Mouse (Mus musculus): Measurements from ENCODE around the gene Gm20547. TPM values are rescaled to one million over a fixed set of nuclear protein-coding genes. Genes with fewer than 3 reads are reported as not detected.

Gene Gm20547
- total and polyA plus RNA-seq, 3 experiments: 0.04 TPM; not detected in 2

Small RNA genes within 50 kb of the gene (microRNA-seq; reads per million reads assigned to microRNA genes)
- gene Mir6970 (0 to 2.1 reads per million in 2 experiments), gene Mir6971 (3.3 to 4.1 reads per million in 2 experiments), gene Mir6972 (0.41 to 0.66 reads per million in 2 experiments)

Other genes starting within 250 kb of the Gm20547 start
Only the 30 nearest of the 37 such genes appear.
- 10 to 100 TPM; 20.2 to 30.1 TPM for gene Tnxb, start 211.5 kb downstream of the Gm20547 start, total RNA-seq (2021)
- gene Tnxb, start 211.5 kb downstream of the Gm20547 start, polyA plus RNA-seq (2012; rRNA removed): 23.4 and 23.6 TPM in 2 replicates
- 100 to 1,000 TPM; 121 to 181 TPM for gene C4b, start 138.2 kb downstream of the Gm20547 start, total RNA-seq (2021)
- 48.1 and 51.4 TPM in 2 replicates for gene C4b, start 138.2 kb downstream of the Gm20547 start, polyA plus RNA-seq (2012; rRNA removed)
- gene Cyp21a1, start 77.5 kb downstream of the Gm20547 start, total RNA-seq (2021): over 10,000 TPM in 1 of 2 experiments, 1,000 to 10,000 TPM in 1; 5,616 to 11,133 TPM
- 14,410 and 19,594 TPM in 2 replicates for gene Cyp21a1, start 77.5 kb downstream of the Gm20547 start, polyA plus RNA-seq (2012; rRNA removed)
- gene Stk19, start 45.1 kb downstream of the Gm20547 start, total RNA-seq (2021): 10 to 100 TPM; 38.5 to 55.1 TPM
- 139 and 176 TPM in 2 replicates for gene Stk19, start 45.1 kb downstream of the Gm20547 start, polyA plus RNA-seq (2012; rRNA removed)
- gene Dxo, start 45.0 kb downstream of the Gm20547 start, total RNA-seq (2021): 100 to 1,000 TPM in 1 of 2 experiments, 10 to 100 TPM in 1; 47.0 to 126 TPM
- 82.7 and 107 TPM in 2 replicates for gene Dxo, start 45.0 kb downstream of the Gm20547 start, polyA plus RNA-seq (2012; rRNA removed)
- gene Skiv2l, start 31.8 kb downstream of the Gm20547 start, total RNA-seq (2021): 10 to 100 TPM; 62.1 to 65.8 TPM
- gene Skiv2l, start 31.8 kb downstream of the Gm20547 start, polyA plus RNA-seq (2012; rRNA removed): 105 and 112 TPM in 2 replicates
- 10 to 100 TPM; 55.5 to 67.6 TPM for gene Nelfe, start 31.7 kb downstream of the Gm20547 start, total RNA-seq (2021)
- gene Nelfe, start 31.7 kb downstream of the Gm20547 start, polyA plus RNA-seq (2012; rRNA removed): 22.8 and 31.5 TPM in 2 replicates
- 10 to 100 TPM; 18.4 to 29.0 TPM for gene Cfb, start 19.5 kb downstream of the Gm20547 start, total RNA-seq (2021)
- 4.6 and 7.9 TPM in 2 replicates for gene Cfb, start 19.5 kb downstream of the Gm20547 start, polyA plus RNA-seq (2012; rRNA removed)
- 10 to 100 TPM; 10.8 to 16.1 TPM for gene Zbtb12, start 2.6 kb downstream of the Gm20547 start, total RNA-seq (2021)
- gene Zbtb12, start 2.6 kb downstream of the Gm20547 start, polyA plus RNA-seq (2012; rRNA removed): 18.7 and 21.5 TPM in 2 replicates
- gene C2, start 16.2 kb upstream of the Gm20547 start, total RNA-seq (2021): 100 to 1,000 TPM in 1 of 2 experiments, 10 to 100 TPM in 1; 81.4 to 105 TPM
- gene C2, start 16.2 kb upstream of the Gm20547 start, polyA plus RNA-seq (2012; rRNA removed): 70.7 and 71.5 TPM in 2 replicates
- gene Ehmt2, start 16.4 kb upstream of the Gm20547 start, total RNA-seq (2021): 100 to 1,000 TPM; 115 to 131 TPM
- 387 and 452 TPM in 2 replicates for gene Ehmt2, start 16.4 kb upstream of the Gm20547 start, polyA plus RNA-seq (2012; rRNA removed)
- 1 to 10 TPM in 1 of 2 experiments, under 1 TPM in 1; 0.92 to 1.9 TPM for gene Slc44a4, start 32.4 kb upstream of the Gm20547 start, total RNA-seq (2021)
- gene Slc44a4, start 32.4 kb upstream of the Gm20547 start, polyA plus RNA-seq (2012; rRNA removed): 0.33 and 0.50 TPM in 2 replicates
- gene Neu1, start 49.2 kb upstream of the Gm20547 start, total RNA-seq (2021): 10 to 100 TPM; 24.0 to 25.3 TPM
- gene Neu1, start 49.2 kb upstream of the Gm20547 start, polyA plus RNA-seq (2012; rRNA removed): 47.2 and 52.8 TPM in 2 replicates
- 100 to 1,000 TPM in 1 of 2 experiments, 10 to 100 TPM in 1; 36.3 to 634 TPM for gene Hspa1b, start 77.2 kb upstream of the Gm20547 start, total RNA-seq (2021)
- gene Hspa1b, start 77.2 kb upstream of the Gm20547 start, polyA plus RNA-seq (2012; rRNA removed): 48.4 and 85.4 TPM in 2 replicates
- gene Gm20481, start 87.9 kb upstream of the Gm20547 start, total RNA-seq (2021): under 1 TPM in 1 of 2 experiments, not detected in 1; 0.58 TPM
- 1.1 and 1.2 TPM in 2 replicates for gene Gm20481, start 87.9 kb upstream of the Gm20547 start, polyA plus RNA-seq (2012; rRNA removed)
- 100 to 1,000 TPM in 1 of 2 experiments, 10 to 100 TPM in 1; 16.3 to 253 TPM for gene Hspa1a, start 90.1 kb upstream of the Gm20547 start, total RNA-seq (2021)
- gene Hspa1a, start 90.1 kb upstream of the Gm20547 start, polyA plus RNA-seq (2012; rRNA removed): 37.1 and 55.2 TPM in 2 replicates
- gene Hspa1l, start 90.7 kb upstream of the Gm20547 start, total RNA-seq (2021): under 1 TPM; 0.28 to 0.29 TPM
- gene Hspa1l, start 90.7 kb upstream of the Gm20547 start, polyA plus RNA-seq (2012; rRNA removed): 0.11 and 0.17 TPM in 2 replicates
- 10 to 100 TPM; 32.9 to 45.8 TPM for gene Lsm2, start 99.8 kb upstream of the Gm20547 start, total RNA-seq (2021)
- 82.4 and 84.8 TPM in 2 replicates for gene Lsm2, start 99.8 kb upstream of the Gm20547 start, polyA plus RNA-seq (2012; rRNA removed)
- gene Vars, start 118.9 kb upstream of the Gm20547 start, total RNA-seq (2021): 10 to 100 TPM; 57.9 to 60.2 TPM
- gene Vars, start 118.9 kb upstream of the Gm20547 start, polyA plus RNA-seq (2012; rRNA removed): 178 and 214 TPM in 2 replicates
- under 1 TPM; 0.26 to 0.55 TPM for gene Vwa7, start 134.5 kb upstream of the Gm20547 start, total RNA-seq (2021)
- gene Vwa7, start 134.5 kb upstream of the Gm20547 start, polyA plus RNA-seq (2012; rRNA removed): 0.97 and 1.8 TPM in 2 replicates
- gene Sapcd1, start 146.0 kb upstream of the Gm20547 start, total RNA-seq (2021): under 1 TPM in 1 of 2 experiments, not detected in 1; 0.79 TPM
- gene Sapcd1, start 146.0 kb upstream of the Gm20547 start, polyA plus RNA-seq (2012; rRNA removed): 0.83 and 2.0 TPM in 2 replicates
- under 1 TPM; 0.75 to 0.93 TPM for gene Msh5, start 164.7 kb upstream of the Gm20547 start, total RNA-seq (2021)
- gene Msh5, start 164.7 kb upstream of the Gm20547 start, polyA plus RNA-seq (2012; rRNA removed): 1.3 and 1.7 TPM in 2 replicates
- 100 to 1,000 TPM in 1 of 2 experiments, 10 to 100 TPM in 1; 80.8 to 136 TPM for gene Clic1, start 167.9 kb upstream of the Gm20547 start, total RNA-seq (2021)
- 62.2 and 64.1 TPM in 2 replicates for gene Clic1, start 167.9 kb upstream of the Gm20547 start, polyA plus RNA-seq (2012; rRNA removed)
- gene Ddah2, start 177.0 kb upstream of the Gm20547 start, total RNA-seq (2021): 10 to 100 TPM in 1 of 2 experiments, 1 to 10 TPM in 1; 7.2 to 26.6 TPM
- gene Ddah2, start 177.0 kb upstream of the Gm20547 start, polyA plus RNA-seq (2012; rRNA removed): 25.9 and 35.6 TPM in 2 replicates
- not detected for gene Ly6g6c, start 183.3 kb upstream of the Gm20547 start, total RNA-seq (2021)
- gene Ly6g6c, start 183.3 kb upstream of the Gm20547 start, polyA plus RNA-seq (2012; rRNA removed): not detected in 2 replicates
- not detected for gene Mpig6b, start 184.1 kb upstream of the Gm20547 start, total RNA-seq (2021)
- gene Mpig6b, start 184.1 kb upstream of the Gm20547 start, polyA plus RNA-seq (2012; rRNA removed): 0.06 TPM in 1 of 2 replicates, not detected in the other
- not detected for gene Ly6g6e, start 194.9 kb upstream of the Gm20547 start, total RNA-seq (2021)
- gene Ly6g6e, start 194.9 kb upstream of the Gm20547 start, polyA plus RNA-seq (2012; rRNA removed): 0.21 and 0.34 TPM in 2 replicates
- under 1 TPM in 1 of 2 experiments, not detected in 1; 0.45 TPM for gene Ly6g6d, start 196.0 kb upstream of the Gm20547 start, total RNA-seq (2021)
- 0.57 and 1.1 TPM in 2 replicates for gene Ly6g6d, start 196.0 kb upstream of the Gm20547 start, polyA plus RNA-seq (2012; rRNA removed)
- not detected for gene Ly6g6f, start 203.6 kb upstream of the Gm20547 start, total RNA-seq (2021)
- not detected in 2 replicates for gene Ly6g6f, start 203.6 kb upstream of the Gm20547 start, polyA plus RNA-seq (2012; rRNA removed)
- 10 to 100 TPM; 71.8 to 95.8 TPM for gene Abhd16a, start 207.2 kb upstream of the Gm20547 start, total RNA-seq (2021)
- gene Abhd16a, start 207.2 kb upstream of the Gm20547 start, polyA plus RNA-seq (2012; rRNA removed): 219 and 291 TPM in 2 replicates